In genomic region chr7:19382166-19382541, GRCm38 (mm10) we compare ENCODE assay signal across 1 mouse cellular context.
TF ChIP-seq lines count a peak whose summit lies in the region.

No protein-coding gene starts in this region.

TF ChIP-seq in MEL, 35 proteins besides CTCF, POLR2A, EP300 and RAD21:
- TF ChIP-seq SMC3 (IDR thresholded peaks at IDR 0.05; ENCODE audit: low read depth, low read length) (no peak), UBTF (IDR thresholded peaks at IDR 0.05; ENCODE audit: borderline replicate concordance, insufficient read depth, low read depth, low read length) (0 out of 2 replicates have a peak, but pooled peaks have one; percentile 53)
TF ChIP-seq in MEL: peak in this region for 1.
